In genomic region chr13:105299162-105300008, GRCm38 (mm10) we compare ENCODE assay signal across 29 mouse cellular contexts. TPM values are rescaled to one million over a fixed set of nuclear protein-coding genes. Genes with fewer than 3 reads are reported as not detected.
DNase-seq lines count a peak whose midpoint lies in the region; ATAC-seq and TF ChIP-seq lines count a peak whose summit lies in the region.
"Had no signal": no experiment of that assay in that cellular context is flagged by ENCODE, and none has a peak within 500 bp of the region (broad histone marks: within the 10 kb centered on the region; RNA-seq: fewer than 3 reads in every experiment).

No protein-coding gene starts in this region.

- no peaks in the 10 kb centered on the region for H3K9me3 ChIP-seq in MEL (replicated peaks; ENCODE audit: insufficient read depth, low read length)
- H3K9me3 ChIP-seq in liver, embryonic 13.5 days (replicated peaks), result no peaks in the 10 kb centered on the region
- H3K9me3 ChIP-seq: embryonic facial prominence, embryonic 13.5 days; forebrain, embryonic 13.5 days; heart, embryonic 12.5 days; hindbrain, embryonic 10.5 days; intestine, embryonic 15.5 days; limb, embryonic 12.5 days; neural tube, embryonic 13.5 days had no signal

- DNase-seq in MEL (ENCODE audit: low read depth, low spot score), result peak; percentile 57
- no peak for DNase-seq in liver, embryonic 13.5 days
- no peak for DNase-seq in right cerebral cortex, postnatal 14 days
- no peak for DNase-seq in ovary, postnatal 14 days (ENCODE audit: low spot score)
- DNase-seq in urinary bladder, postnatal 36 days (ENCODE audit: low spot score in 2 of 2), result no peak
- DNase-seq: B cell, adult 2 months; cerebellum, adult 18-20 months; cerebellum, postnatal 25 days; embryo, embryonic 11 days; kidney, adult 8-10 months; kidney, postnatal 14 days; layer of hippocampus, postnatal 36 days; right cerebral cortex, adult 18-20 months; thymus, postnatal 25 days had no signal

- peaks cover 9 to 13% of the 10 kb centered on the region in 2 experiments for H3K4me1 ChIP-seq in MEL (ENCODE audit: control insufficient read depth in 1 of 2, insufficient read depth in 2 of 2, low read length in 2 of 2)
- no peaks in the 10 kb centered on the region for H3K4me1 ChIP-seq in brown adipose tissue, adult 24 weeks (ENCODE audit: control insufficient read depth, insufficient read depth, insufficient read length, low read length)
- H3K4me1 ChIP-seq in liver, embryonic 13.5 days (replicated peaks), result peaks cover 8% of the 10 kb centered on the region; the same call in 1 of the 2 replicates
- H3K4me1 ChIP-seq: heart, embryonic 12.5 days; hindbrain, embryonic 10.5 days; intestine, embryonic 15.5 days had no signal

- peak overlapping the region; percentile 86 for H3K27ac ChIP-seq in MEL (ENCODE audit: control insufficient read depth, low read depth, low read length)
- H3K27ac ChIP-seq in brown adipose tissue, adult 24 weeks (replicated peaks; ENCODE audit: low read depth, low read length), result peak overlapping the region; percentile 70
- H3K27ac ChIP-seq in liver, embryonic 13.5 days, result peak overlapping the region; percentile 39; the same call in 1 of the 2 replicates
- H3K27ac ChIP-seq: embryonic facial prominence, embryonic 13.5 days; forebrain, embryonic 13.5 days; hindbrain, embryonic 10.5 days; intestine, embryonic 15.5 days; layer of hippocampus, adult 2 months; limb, embryonic 12.5 days; neural tube, embryonic 13.5 days had no signal

- no peak for TF ChIP-seq CTCF in MEL (IDR thresholded peaks at IDR 0.05 in 2 of 3, conservative IDR thresholded peaks at IDR 0.05 in 1 of 3; ENCODE audit: control insufficient read depth in 1 of 3, insufficient read depth in 1 of 3, low read depth in 2 of 3, low read length in 3 of 3, poor library complexity in 1 of 3, severe bottlenecking in 1 of 3)

- H3K4me2 ChIP-seq in liver, embryonic 13.5 days, result no peak overlapping the region
- H3K4me2 ChIP-seq: embryonic facial prominence, embryonic 13.5 days; forebrain, embryonic 13.5 days; heart, embryonic 12.5 days; intestine, embryonic 15.5 days; limb, embryonic 12.5 days; neural tube, embryonic 13.5 days had no signal

- H3K4me3 ChIP-seq in MEL (ENCODE audit: control insufficient read depth in 1 of 2, insufficient read depth in 1 of 2, low read depth in 2 of 2, low read length in 2 of 2), result peak overlapping the region; percentile 10 to 27; a peak in 3 of 4 replicates
- H3K4me3 ChIP-seq in brown adipose tissue, adult 24 weeks (ENCODE audit: insufficient read depth, low read depth, low read length), result no peak overlapping the region
- H3K4me3 ChIP-seq in liver, embryonic 13.5 days (replicated peaks), result no peak overlapping the region
- H3K4me3 ChIP-seq: embryonic facial prominence, embryonic 13.5 days; erythroblast, embryonic 14.5 days; forebrain, embryonic 13.5 days; heart, embryonic 12.5 days; hindbrain, embryonic 10.5 days; intestine, embryonic 15.5 days; layer of hippocampus, adult 2 months; limb, embryonic 12.5 days; myocyte; neural tube, embryonic 13.5 days had no signal

- TF ChIP-seq EP300 in MEL (IDR thresholded peaks at IDR 0.05; ENCODE audit: low read depth in 1 of 2, low read length in 2 of 2), result no peak

- H3K36me3 ChIP-seq in MEL (ENCODE audit: control insufficient read depth in 1 of 2, insufficient read depth in 2 of 2, low read length in 2 of 2), result peaks cover 0 to 19% of the 10 kb centered on the region in 2 experiments; a peak in 2 of 4 replicates
- H3K36me3 ChIP-seq in liver, embryonic 13.5 days, result no peaks in the 10 kb centered on the region
- H3K36me3 ChIP-seq: embryonic facial prominence, embryonic 13.5 days; heart, embryonic 12.5 days; hindbrain, embryonic 10.5 days; intestine, embryonic 15.5 days; limb, embryonic 12.5 days; neural tube, embryonic 13.5 days had no signal

- H3K79me2 ChIP-seq in MEL (ENCODE audit: control insufficient read depth, insufficient read depth, low read length, poor library complexity), result no peaks in the 10 kb centered on the region

- H3K27me3 ChIP-seq in MEL (ENCODE audit: control insufficient read depth in 1 of 2, insufficient read depth in 2 of 2, low read length in 2 of 2), result no peaks in the 10 kb centered on the region
- H3K27me3 ChIP-seq in liver, embryonic 13.5 days, result peaks cover 8% of the 10 kb centered on the region
- H3K27me3 ChIP-seq: embryonic facial prominence, embryonic 13.5 days; forebrain, embryonic 13.5 days; intestine, embryonic 15.5 days; limb, embryonic 12.5 days; neural tube, embryonic 13.5 days had no signal

- peak overlapping the region; percentile 11; the same call in 1 of the 2 replicates for H3K9ac ChIP-seq in MEL (ENCODE audit: control insufficient read depth, low read depth, low read length, poor library complexity, severe bottlenecking)
- no peak overlapping the region for H3K9ac ChIP-seq in liver, embryonic 13.5 days
- H3K9ac ChIP-seq: embryonic facial prominence, embryonic 13.5 days; forebrain, embryonic 13.5 days; heart, embryonic 12.5 days; intestine, embryonic 15.5 days; limb, embryonic 12.5 days; neural tube, embryonic 13.5 days had no signal

- WGBS in liver, embryonic 13.5 days (ENCODE audit: insufficient replicate concordance), result 12% methylated on average over 4 of the region's 4 CpGs

- TF ChIP-seq RAD21 in MEL (IDR thresholded peaks at IDR 0.05; ENCODE audit: low read depth, low read length), result no peak

- peak; percentile 29; the same call in 1 of the 2 replicates for ATAC-seq in liver, embryonic 13.5 days (ENCODE audit: low read depth)
- peak; percentile 61 for ATAC-seq in megakaryocyte progenitor cell, adult 5-6 weeks (replicated peaks; ENCODE audit: poor library complexity)
- ATAC-seq: forebrain, embryonic 13.5 days; hindbrain, embryonic 16.5 days; intestine, embryonic 15.5 days; lung, postnatal 0 days; midbrain, embryonic 16.5 days had no signal

- TF ChIP-seq POLR2A in MEL (IDR thresholded peaks at IDR 0.05; ENCODE audit: control insufficient read depth in 1 of 2, insufficient read depth in 1 of 2, low read depth in 1 of 2, low read length in 2 of 2, poor library complexity in 1 of 2), result no peak

TF ChIP-seq in MEL, 35 proteins besides CTCF, POLR2A, EP300 and RAD21:
- TF ChIP-seq JUND (IDR thresholded peaks at IDR 0.05; ENCODE audit: low read depth, low read length) (peak; percentile 62; the same call in 1 of the 2 replicates), UBTF (IDR thresholded peaks at IDR 0.05; ENCODE audit: borderline replicate concordance, insufficient read depth, low read depth, low read length) (no peak), ELF1 (IDR thresholded peaks at IDR 0.05; ENCODE audit: low read depth, low read length) (no peak), HCFC1 (IDR thresholded peaks at IDR 0.05; ENCODE audit: low read depth, low read length) (no peak; the same call in 1 of the 2 replicates), SMC3 (IDR thresholded peaks at IDR 0.05; ENCODE audit: low read depth, low read length) (no peak), MEF2A (IDR thresholded peaks at IDR 0.05; ENCODE audit: extremely low read depth, insufficient replicate concordance, low read depth, low read length, poor library complexity, severe bottlenecking) (no peak), MYB (IDR thresholded peaks at IDR 0.05; ENCODE audit: low read depth, low read length) (no peak), GATA1 (IDR thresholded peaks at IDR 0.05; ENCODE audit: low read depth, low read length) (no peak), POLR2AphosphoS5 (IDR thresholded peaks at IDR 0.05; ENCODE audit: borderline replicate concordance, low read depth, low read length) (no peak), SIN3A (IDR thresholded peaks at IDR 0.05; ENCODE audit: low read length) (no peak), KAT2A (conservative IDR thresholded peaks at IDR 0.05; ENCODE audit: low read depth, low read length) (no peak), NRF1 (IDR thresholded peaks at IDR 0.05; ENCODE audit: insufficient read depth, low read depth, low read length, poor library complexity, severe bottlenecking) (no peak), ZKSCAN1 (IDR thresholded peaks at IDR 0.05; ENCODE audit: low read depth, low read length) (no peak), ZMIZ1 (IDR thresholded peaks at IDR 0.05; ENCODE audit: low read depth, low read length) (no peak), TBP (IDR thresholded peaks at IDR 0.05; ENCODE audit: low read depth, low read length) (no peak), TAL1 (IDR thresholded peaks at IDR 0.05; ENCODE audit: low read length) (no peak), ZC3H11A (IDR thresholded peaks at IDR 0.05; ENCODE audit: low read depth, low read length) (no peak), USF2 (IDR thresholded peaks at IDR 0.05; ENCODE audit: borderline replicate concordance in 1 of 2, insufficient read depth in 1 of 2, low read depth in 1 of 2, low read length in 2 of 2) (no peak), NELFE (IDR thresholded peaks at IDR 0.05; ENCODE audit: low read depth, low read length) (no peak), MXI1 (IDR thresholded peaks at IDR 0.05; ENCODE audit: low read depth, low read length) (no peak), CHD2 (IDR thresholded peaks at IDR 0.05; ENCODE audit: low read length) (no peak), ZNF384 (IDR thresholded peaks at IDR 0.05; ENCODE audit: low read depth, low read length) (peak; percentile 88), POLR2AphosphoS2 (IDR thresholded peaks at IDR 0.05; ENCODE audit: low read length) (no peak), MYC (IDR thresholded peaks at IDR 0.05; ENCODE audit: low read depth, low read length) (peak; percentile 26; the same call in 1 of the 2 replicates), GABPA (IDR thresholded peaks at IDR 0.05; ENCODE audit: low read depth, low read length) (no peak), RCOR1 (IDR thresholded peaks at IDR 0.05; ENCODE audit: low read depth, low read length) (peak; percentile 55; the same call in 1 of the 2 replicates)

RNA-seq across cellular contexts. Expression of gene Rnf180, which starts 4.8 kb away (rescaled TPM):
- 0.23 and 0.46 TPM in 2 replicates for total RNA-seq in MEL (2012; rRNA removed)
- under 1 TPM in 1 of 2 experiments, not detected in 1; 0.84 TPM for polyA plus RNA-seq in MEL (2012; ENCODE audit: insufficient read depth in 1 of 2, insufficient read length in 2 of 2, low read depth in 1 of 2, low replicate concordance in 2 of 2, missing spikeins in 1 of 2)
- polyA plus RNA-seq in brown adipose tissue, adult 24 weeks (2012; ENCODE audit: insufficient read depth, insufficient read length, missing spikeins), result 0.92 TPM in 1 of 2 replicates, not detected in the other
- 0.94 and 0.96 TPM in 2 replicates for polyA plus RNA-seq in liver, embryonic 13.5 days (2015; fragmentation: Nextera tagmentation; extraction: Ambion mirVana)
- 3.2 and 3.9 TPM in 2 replicates for total RNA-seq in megakaryocyte progenitor cell, adult 5-6 weeks (2015)
- total RNA-seq in megakaryocyte progenitor cell, adult 5-6 weeks (2017), result 1.8 and 2.0 TPM in 2 replicates
- polyA plus RNA-seq: erythroblast, embryonic 14.5 days; myocyte had no signal

Comparison
In these comparisons a context has a peak if more than half of its experiments do, and no peak if none do; other contexts are left out.
1. H3K4me3 ChIP-seq: peak in MEL (2 of 2); none in brown adipose tissue, adult 24 weeks (single experiment) and liver, embryonic 13.5 days (single experiment).
2. Peak in every context shown above with its lines, with median percentiles within 50 percentile points of each other: H3K27ac ChIP-seq.